Mouse (Mus musculus) heart, postnatal 14 days (tissue): Measurements from ENCODE around the gene Gcnt2. TPM values are rescaled to one million over a fixed set of nuclear protein-coding genes. Genes with fewer than 3 reads are reported as not detected.
"Not testable (repeated sequence)": the region's sequence is repeated elsewhere in the genome, so short reads cannot be mapped to it uniquely, and the experiment has no call there.

ENCODE experiments used
- DNase-seq, 2 experiments: peaks; one replicate each; pipeline ENCODE4 v3.0.0; 2021 to 2022
- intact Hi-C: fragments of 180-260 bp; cut with DNase I; formaldehyde crosslinking; loops from one replicate; pipeline ENCODE4 v1.15.1; 2025
- total RNA-seq, 2 experiments: library from RNA; stranded (reverse); gene quantifications; 2 replicates each; pipeline ENCODE4 v1.2.3; 2021

The Gcnt2 gene
- total RNA-seq, 2 experiments from 2014 or later = 12.1 to 14.1 TPM

DNA sequence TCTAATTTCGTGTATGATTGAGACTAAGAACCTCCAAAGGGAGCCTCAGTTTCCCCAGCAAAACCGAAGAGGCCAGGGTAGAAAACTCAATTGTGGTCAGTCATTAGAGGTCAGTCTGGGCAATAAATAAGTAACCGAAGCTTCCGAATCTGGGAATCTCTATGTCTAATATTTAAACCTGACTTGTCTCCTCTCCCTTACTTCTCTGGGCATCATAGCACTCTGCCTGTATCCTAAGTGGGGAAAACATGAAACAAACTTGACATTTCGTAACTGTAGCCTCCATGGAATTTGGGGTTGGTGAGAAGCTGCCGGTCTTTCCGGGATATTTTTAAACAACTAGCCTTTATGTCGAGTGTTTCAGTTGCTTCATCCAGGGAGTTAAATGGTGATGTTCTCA lies 329 bp upstream of the Gcnt2 start:
- intact Hi-C loops = no loop called here
- DNase-seq = no peak

DNA sequence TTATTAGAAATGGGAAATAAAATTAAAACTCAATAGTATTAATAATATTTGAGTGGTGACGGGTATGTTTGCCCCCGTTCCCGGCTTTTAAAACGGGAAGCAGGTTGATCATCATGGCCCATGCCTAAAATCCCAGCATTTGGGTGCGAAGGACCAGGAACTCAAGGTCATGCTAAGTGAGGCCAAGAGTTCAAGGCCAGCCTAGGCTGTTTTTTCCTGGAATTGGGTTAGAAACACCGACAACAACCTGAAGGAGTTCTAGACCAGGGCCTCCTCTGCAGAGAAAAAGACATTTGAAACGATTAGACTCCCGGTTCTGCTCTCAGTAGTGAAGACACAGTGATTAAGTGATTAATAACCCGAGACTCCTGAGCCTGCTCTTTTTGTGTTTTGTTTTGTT lies 3.5 kb downstream of the Gcnt2 start:
- no peak for DNase-seq
- intact Hi-C loops = no loop called here

DNA sequence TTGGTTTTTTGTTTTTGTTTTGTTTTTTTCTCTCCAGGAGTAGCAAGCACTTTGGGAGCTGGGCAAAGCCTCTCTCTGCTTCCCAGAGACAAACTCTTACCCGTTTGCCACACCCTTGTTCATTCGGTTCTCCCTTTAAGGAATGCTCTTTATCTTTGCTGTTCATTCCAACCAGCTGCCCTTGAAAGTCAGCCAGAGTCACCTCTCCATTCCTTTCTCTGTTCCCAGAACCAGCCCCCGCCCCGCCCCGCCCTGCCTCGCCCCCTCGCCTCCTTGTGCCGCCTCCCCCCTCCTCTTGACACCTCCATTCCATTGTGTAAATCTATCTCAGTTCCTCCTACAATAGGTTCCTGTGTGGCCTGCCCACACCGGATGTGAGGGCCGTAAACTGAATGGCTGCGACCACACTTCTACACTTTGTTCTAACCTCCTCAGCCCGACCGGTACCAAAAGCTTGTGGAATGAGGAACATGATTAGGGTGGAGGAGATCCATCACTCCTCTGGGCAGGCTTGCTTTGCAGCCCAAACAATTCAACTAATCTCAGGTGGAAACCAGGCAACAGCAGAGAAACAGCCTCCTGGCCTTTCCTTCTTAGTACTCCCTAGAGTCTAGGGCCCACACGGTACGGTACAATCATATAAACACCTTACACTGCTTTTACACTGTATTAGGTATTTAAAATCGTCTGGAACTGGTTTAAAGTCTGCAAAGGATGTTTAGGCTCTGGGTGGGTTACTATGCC lies 9.5 kb downstream of the Gcnt2 start:
- intact Hi-C loops = no loop called here

DNA sequence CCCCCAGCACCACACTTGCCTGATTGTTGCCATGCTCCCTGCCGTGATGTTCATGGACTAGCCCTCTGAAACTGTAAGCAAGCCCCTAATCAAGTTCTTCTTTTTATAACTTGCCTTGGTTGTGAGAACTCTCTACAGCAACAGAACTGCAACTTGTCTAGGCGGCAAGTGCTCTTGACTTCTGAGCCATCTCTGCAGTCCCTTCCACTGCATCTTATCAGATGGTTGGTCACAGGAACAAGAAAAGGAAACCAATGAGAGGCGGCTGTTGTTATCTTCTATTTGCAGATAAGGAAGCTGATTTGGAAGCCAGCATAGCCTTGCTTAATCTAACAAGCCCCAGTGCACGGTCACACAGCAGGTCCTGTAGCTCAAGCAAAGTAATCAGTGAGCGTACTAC lies 14.5 kb downstream of the Gcnt2 start:
- DNase-seq = no peak
- intact Hi-C loops = no loop called here

More for the DNA sequence above, 9.5 kb downstream of the Gcnt2 start:
- peak in 1 of 2 experiments; percentile 42 for DNase-seq

DNA sequence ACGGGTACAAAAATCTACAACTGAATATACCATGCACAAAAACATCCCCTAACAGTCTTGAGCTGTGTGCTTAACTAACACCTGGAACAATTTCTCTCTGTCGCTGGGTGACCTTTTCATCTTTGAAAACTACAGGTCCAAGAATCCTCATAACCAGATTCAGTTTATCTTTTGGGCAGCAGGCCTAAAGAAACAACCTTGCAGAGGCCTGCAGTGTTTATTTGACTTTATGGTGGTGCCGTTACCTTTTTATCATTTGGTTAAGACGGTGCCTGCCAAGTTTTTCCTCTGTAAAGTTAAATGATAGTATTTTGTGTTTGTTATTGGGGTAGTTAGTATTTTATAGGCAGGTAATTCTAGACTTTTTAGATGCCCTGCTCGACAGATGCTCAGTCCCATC lies 15.9 kb downstream of the Gcnt2 start:
- DNase-seq = no peak
- intact Hi-C loops = no loop called here

DNA sequence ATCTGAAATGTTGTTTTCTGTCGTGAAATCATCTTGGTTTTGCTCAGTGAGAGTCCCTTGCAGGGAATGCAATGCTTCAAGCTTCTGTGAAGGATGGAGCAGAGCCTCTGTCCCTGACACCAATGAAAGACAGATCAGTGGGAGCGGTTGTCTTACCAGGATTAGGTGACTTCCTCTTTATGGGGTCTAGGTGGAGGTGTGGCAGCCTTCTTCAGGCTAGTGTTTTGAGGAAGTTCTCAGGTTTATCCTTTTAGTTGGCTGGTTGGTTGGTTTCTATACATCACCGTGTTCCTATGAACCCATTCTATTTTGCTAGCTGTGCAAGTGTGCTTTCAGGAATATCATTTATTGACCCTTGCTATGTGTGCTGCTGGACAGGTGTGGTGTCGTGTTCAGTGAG lies 18.0 kb downstream of the Gcnt2 start:
- no peak for DNase-seq
- intact Hi-C loops = no loop called here

DNA sequence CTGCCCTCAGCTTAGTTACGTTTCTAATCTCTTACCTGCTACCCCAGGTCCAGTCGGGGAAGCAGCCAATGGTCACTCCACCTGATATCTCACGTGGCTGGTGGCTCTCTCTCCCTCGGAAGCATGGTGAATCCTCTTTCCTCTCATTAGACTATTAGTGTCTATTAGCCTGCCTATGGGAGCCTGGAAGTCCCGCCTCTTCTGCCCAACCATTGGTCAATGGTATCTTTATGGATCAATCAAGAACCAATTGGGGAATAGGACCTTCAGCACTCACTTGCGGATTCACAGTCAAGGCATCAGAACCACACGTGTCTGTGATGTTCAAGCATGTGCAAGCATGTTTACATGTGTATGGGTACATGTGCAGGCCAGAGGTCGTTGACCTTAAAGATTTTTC lies 21.0 kb downstream of the Gcnt2 start:
- intact Hi-C loops = no loop called here
- no peak for DNase-seq

DNA sequence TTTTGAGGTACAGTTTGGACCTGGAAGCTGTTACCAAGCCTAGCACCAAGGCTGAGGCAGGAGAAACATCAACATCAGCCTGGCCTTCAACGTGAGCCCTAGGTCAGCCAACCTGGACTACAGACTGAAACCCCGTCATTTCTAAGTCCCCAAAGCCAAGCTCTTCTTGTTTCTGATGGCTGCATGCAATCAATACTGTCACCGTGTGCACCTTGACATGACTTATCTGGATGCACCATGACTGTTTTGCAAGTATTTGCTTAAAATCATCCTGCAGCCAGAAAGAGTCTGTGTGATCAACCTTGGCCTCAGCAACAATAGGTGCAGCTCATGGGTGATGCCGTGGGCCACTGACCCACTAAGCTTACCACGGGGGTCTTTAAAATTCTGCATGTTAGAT lies 23.1 kb downstream of the Gcnt2 start:
- intact Hi-C loops = no loop called here
- no peak for DNase-seq

DNA sequence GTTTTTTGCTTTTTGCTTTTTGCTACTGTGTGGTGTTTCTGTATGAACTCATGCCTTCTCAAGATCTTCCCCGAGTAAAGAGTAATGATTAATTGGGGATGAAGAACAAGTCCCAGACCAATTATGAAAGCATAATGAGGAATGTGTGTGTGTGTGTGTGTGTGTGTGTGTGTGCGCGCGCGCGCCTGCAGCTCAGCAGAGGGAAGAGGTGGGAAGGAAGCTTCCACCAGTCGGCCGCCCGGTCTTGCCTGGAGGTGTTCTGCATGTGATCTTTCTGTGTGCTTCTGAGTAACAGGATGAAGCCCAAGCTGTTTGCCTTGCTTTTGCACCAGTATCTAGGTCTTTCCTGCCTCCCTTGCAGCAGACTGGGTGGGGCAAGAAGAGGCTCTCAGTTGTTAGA lies 24.3 kb downstream of the Gcnt2 start:
- intact Hi-C loops = no loop called here
- DNase-seq = no peak

DNA sequence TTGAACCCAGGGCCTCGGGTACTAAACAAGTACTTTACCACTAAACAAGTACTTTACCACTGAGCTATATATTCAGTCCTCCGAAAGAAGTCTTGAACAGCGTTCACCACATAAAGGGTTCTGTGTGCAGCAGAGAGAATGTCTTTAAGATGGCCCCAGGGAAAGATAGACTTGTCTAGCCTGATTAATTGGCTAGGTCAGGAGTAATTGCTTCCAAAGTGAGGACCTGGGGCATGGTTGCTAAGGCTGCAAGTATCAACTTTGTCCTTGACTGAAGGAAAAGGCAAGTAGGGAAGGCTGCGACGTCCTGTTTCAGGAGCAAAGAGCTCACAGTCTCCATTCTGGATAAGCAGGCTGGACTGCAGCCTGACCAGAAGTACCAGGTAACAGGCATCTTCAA lies 25.3 kb downstream of the Gcnt2 start:
- intact Hi-C loops = no loop called here
- no peak for DNase-seq

DNA sequence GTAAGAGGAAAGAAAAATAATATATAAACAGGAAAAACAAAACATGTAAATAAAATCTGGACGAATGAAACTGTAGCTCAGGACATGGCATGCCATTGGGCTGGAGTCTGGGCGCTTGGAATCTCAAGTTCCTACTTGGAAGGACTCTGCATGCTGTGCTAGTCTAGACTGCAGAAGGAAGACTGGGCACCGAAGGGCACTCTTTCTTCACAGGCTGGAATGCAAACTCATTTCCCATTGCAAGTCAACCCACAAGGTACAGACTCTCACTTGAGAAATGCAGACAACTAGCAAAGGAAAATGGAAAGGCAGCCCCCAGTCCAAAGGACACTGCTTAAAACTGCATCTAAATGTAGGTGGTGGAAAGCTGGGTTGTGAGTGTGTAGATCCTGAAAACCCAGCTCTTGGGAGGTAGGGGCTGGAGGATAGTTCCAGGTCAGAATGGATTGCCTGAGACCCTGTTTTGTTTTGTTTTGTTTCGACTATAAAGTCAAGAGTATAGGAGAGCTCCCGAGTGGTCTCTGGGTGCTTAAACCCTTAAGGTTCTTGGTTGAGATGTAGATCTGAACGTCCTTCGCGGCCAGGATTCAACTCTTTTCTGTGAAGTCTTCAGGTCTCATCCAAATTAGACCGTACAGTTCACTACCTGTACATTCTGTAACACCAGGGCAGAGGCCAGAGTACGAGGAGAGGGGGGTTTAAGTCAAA lies 26.5 kb downstream of the Gcnt2 start:
- intact Hi-C loops = loop anchor here (2.0 kb wide), 1 partner anchor 29 kb away; no protein-coding TSS in a partner anchor
- DNase-seq = no peak

DNA sequence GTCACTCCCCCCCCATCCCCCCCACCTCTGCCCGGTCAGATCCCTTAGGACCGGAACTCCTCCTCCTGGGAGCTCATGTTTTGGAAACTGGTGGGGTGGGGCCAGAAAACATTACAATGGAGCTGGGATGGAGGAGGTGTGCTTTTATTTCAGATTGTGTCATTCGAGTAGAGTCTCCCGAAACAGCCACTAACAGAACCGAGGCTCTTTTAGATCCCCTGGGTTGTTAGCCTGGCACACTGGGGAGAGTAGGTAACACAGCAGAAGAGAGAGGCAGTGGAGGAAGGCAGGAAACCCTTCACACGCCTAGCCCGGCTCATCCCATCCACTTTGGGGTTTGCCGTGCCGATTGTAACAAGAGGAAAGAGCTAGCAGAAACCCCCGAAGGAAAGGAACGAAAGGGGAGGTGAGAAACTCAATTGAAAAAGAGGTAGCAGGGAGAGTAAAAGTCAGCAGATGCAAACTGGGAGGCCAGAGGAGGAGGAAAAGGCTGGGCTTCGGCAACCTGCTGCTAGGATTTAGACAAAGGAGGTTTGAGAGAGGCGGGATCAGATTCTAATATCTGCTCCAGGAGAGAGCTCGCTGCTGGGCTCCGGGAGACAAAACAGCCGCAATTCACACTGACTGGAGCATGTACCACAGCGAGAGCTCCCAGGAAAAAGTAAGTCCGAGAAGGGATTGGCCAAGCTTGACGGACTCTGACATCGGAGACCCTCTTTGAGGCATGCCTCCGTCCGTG lies 27.3 kb downstream of the Gcnt2 start:
- intact Hi-C loops = loop anchor here (2.0 kb wide), 1 partner anchor 30 kb away; no protein-coding TSS in a partner anchor
- no peak for DNase-seq

DNA sequence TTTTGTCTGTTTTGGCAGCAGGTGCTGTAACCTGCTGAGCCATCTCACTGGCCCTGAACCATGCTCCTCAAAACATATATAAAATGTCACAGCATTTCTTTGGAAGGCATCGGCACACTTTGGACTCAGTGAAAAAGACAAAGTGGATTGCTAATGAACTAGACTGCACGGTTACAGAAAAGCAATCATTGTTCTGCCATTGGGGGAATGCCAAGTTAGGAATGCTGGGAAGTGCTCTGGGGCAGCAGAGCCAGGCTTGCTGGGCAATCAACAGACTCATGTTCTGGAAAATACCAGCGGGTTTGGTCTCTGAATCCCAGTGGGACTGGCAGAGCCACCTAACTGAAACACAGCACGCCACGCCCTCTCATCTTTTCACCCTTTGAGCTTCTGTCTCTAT lies 31.0 kb downstream of the Gcnt2 start:
- DNase-seq = peak in 1 of 2 experiments; percentile 36
- intact Hi-C loops = no loop called here

DNA sequence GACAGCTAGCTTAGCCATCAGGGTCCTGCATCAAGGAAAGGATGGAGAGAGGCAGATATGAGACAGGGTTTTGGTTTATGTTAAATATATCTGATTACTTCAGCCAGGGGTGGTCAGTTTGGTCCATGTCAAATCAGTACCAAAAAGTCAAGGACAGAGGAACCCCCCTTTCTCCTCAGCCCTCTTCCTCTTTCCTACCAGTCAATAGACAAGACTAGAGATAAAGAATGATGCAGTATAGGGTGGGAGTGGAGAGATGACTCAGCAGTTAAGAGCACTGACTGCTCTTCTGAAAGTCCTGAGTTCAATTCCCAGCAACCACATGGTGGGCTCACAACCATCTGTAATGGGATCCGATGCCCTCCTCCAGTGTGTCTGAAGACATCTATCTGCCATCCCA lies 31.8 kb downstream of the Gcnt2 start:
- intact Hi-C loops, DNase-seq: not testable (repeated sequence)

DNA sequence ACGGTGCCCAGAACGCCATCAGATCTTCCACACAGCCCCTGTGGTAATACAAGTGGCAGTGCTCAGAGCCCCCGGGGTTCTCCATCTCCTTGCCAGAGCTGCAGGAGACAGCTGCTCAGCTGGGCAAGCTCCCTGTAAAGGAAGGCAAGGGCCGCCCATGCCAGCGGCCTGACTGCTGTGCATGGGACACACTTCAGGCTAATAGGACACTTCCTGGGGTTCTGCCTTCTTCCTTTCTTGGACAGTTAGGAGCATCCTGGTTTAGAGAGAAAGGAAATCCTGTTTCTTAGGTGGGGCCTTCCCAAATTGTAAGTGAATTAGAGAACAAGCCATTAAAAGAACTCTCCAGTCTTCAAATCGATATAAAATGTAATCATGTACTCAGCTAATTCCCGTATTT lies 32.5 kb downstream of the Gcnt2 start:
- intact Hi-C loops = no loop called here
- no peak for DNase-seq

DNA sequence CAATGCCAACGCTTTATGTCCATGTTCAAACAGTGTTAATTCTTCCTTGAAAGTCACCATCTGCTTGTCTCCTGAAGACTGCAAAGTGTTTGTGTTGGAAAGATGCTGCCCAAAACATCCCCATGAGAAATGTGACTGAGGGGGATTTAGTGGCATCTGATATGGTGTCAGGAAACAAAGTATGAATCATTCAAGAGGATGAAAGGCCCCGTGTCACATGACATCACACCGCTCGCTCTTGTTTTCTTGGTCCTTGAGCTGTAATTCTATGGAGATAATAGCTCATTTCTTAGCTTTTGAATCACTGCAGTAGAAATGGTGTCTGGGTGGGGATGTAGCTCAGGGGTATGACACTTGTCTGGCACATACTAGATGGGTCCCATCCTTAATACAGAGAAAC lies 33.0 kb downstream of the Gcnt2 start:
- no peak for DNase-seq
- intact Hi-C loops = no loop called here

DNA sequence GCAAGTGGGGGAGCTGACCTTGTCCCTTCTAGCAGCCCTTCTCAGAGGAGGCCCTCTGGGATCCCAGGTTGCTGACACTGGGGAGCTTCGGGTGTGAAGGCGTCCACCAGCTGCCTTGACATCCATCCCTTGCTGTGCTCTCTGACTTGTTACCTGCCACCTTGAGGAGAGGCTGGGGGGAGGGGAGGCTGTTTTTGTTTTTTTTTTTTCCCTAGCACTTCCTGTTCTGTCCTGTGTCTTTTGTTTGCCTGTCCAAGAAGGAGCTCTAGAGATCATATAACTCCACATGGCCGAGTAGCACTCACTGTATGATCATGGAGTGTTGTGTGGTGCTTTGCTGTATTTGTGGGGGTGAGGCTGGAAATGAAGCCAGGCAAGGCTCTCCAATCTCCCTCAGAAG lies 34.0 kb downstream of the Gcnt2 start:
- intact Hi-C loops = no loop called here
- DNase-seq = no peak

DNA sequence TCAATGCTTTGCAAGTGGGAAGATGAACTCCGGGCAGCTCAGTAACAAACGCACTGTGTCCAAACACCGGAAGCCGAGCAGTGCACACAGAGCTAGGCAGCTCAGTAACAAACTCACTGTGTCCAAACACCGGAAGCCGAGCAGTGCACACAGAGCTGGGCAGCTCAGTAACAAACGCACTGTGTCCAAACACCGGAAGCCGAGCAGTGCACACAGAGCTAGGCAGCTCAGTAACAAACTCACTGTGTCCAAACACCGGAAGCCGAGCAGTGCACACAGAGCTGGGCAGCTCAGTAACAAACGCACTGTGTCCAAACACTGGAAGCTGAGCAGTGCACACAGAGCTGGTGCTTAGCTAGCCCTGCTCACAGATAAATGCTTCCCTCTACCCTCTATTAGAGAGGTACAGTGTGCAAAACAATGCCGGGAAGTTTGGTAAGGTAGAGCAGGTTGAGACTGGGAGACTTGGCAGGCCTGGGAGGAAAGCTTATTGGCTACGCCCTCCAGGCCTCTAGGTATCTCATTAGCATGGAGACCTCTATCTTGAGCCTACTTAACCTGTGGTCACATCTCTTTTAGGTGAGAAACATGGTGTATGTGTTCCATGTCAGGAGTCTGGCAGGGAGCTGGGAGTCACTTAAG lies 38.6 kb downstream of the Gcnt2 start:
- intact Hi-C loops, DNase-seq: not testable (repeated sequence)

DNA sequence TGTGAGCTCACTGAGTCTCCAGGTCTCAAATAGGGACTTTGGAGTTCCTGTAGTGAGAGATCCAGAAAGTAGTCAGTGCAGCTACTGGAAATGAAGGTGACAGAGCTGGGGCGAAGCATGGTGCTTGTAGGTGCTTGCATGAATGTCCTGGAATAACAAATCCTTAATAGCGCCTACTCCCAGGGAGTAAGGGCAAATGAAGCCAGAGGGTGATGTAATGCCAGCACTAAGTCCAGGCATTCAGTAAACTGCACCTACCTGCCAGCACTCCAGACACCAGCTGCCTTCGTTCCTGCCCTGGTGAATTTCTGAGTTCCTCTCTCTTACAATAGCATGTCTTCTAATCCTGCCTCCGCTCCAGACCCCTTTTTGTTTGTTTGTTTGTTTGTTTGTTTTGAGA lies 39.1 kb downstream of the Gcnt2 start:
- DNase-seq = no peak
- intact Hi-C loops = no loop called here

DNA sequence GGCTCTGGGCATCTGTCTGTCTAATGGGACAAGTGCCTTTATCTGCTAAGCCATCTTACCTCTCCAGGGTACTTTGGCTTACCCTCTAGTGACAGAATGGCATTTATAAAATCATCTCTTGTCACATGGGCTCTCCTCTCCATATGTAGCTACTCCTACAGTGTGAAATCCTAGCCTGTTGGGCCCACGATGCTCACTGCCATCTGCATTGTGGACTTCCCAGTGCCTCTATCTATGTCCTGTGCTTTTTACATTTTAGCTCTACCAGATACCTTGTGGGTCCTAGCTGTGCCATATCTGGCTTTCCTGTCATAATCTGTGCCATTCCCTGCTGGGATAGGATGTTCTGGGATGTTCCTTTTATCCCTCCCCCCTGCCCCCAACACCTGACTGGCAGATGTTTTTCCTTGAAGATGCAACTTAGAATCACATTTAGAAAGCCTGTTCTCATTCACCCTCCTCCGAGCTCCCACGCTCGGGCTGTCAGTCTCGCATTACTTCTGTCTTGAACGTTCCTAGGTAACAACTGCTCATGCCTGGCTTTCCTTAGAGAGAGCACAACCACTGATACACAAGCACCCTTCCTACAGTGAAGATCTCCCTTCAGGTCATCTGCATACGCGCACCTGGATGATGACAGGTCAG lies 39.9 kb downstream of the Gcnt2 start:
- intact Hi-C loops = no loop called here
- no peak for DNase-seq
